Mouse (Mus musculus) CD4-positive naive resting alpha-beta T cell, adult 76 days (primary cell): Measurements from ENCODE around the gene Mks1. TPM values are rescaled to one million over a fixed set of nuclear protein-coding genes. Genes with fewer than 3 reads are reported as not detected.

ENCODE experiments used
- total RNA-seq: library from RNA; stranded (reverse); gene quantifications from one replicate; pipeline ENCODE4 v1.2.4, GENCODE M21; 2023

The Mks1 gene
- total RNA-seq = 9.6 TPM

GRCm38 (mm10) chr11:87852690-87853596, at the start of gene Mks1:
TSS of gene Mks1 (plus strand) at chr11:87853215.

DNA sequence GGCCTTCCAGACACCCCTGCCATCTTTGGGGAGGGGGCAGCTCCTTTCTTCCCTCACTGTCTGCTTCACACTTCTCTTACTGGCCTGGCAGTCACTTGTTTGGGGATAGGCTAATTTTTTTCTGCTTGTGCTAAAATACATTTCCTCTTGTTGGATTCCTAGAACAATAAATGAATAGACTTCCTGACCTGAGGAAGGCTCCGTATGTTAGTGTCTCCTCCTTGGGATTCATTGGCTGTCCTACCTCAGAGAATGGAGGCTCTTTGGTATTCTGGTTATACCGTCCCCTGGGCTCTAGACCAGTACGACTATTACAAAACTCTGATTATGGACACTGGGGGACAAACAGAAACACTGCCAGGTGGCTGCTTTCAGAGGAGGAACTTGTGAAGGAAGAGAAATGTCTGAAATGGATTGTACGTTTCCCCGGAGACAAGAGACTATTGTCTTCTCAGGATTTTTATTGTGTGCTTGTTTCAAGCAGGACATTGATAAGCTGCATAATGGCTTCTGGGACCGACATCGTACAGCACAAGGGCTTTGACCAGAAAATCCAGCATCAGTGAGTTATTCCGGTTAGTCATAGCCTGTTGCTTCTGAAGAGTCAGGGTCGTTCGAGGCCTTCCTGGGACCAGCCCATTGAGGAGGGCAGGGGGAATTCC, 24.6 kb upstream of the Mks1 start, which contains the start of gene Lpo:
Gene Lpo (minus strand): TSS at position 51 of the 662 bp plus-strand sequence.

GRCm38 (mm10) chr11:87875436-87875835, 22.4 kb downstream of the Mks1 start, which contains the start of gene Epx:
TSS of gene Epx (minus strand) at chr11:87875536.

GRCm38 (mm10) chr11:87892168-87892567, 39.2 kb downstream of the Mks1 start, which contains the start of gene Olfr462:
TSS of gene Olfr462 (minus strand) at chr11:87892268.

DNA sequence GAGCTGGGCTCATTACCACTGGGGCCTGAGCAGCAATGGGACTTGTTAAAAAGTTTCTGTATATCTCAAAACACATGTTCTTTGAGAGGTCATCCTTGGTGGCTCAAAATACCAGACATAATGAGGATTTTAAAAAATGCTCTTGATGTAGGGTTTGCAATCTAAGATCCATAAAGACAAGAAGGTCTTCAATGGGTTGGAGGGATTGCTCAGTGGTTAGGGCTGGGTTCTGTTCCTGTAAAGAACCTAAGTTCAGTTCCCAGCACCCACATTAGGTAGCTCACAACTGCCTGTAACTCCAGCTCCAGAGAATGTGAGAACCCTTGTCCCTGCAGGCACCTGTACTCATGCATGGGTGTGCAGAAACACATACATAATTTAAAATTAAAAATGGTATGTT, 44.3 kb downstream of the Mks1 start, which contains the start of gene Olfr463:
Gene Olfr463 (minus strand): TSS at position 101 of the 400 bp plus-strand sequence.

Other genes starting within 250 kb of the Mks1 start
- 0.29 TPM for gene Hsf5, start 236.1 kb upstream of the Mks1 start, total RNA-seq
- gene Rnf43, start 190.5 kb upstream of the Mks1 start, total RNA-seq = 5.2 TPM
- gene Supt4a, start 115.7 kb upstream of the Mks1 start, total RNA-seq = 155 TPM
- 3.8 TPM for gene Tspoap1, start 92.7 kb upstream of the Mks1 start, total RNA-seq
- 0.67 TPM for gene Mpo, start 59.6 kb upstream of the Mks1 start, total RNA-seq
- not detected for gene Lpo, start 24.9 kb upstream of the Mks1 start, total RNA-seq
- not detected for gene Epx, start 22.3 kb downstream of the Mks1 start, total RNA-seq
- not detected for gene Olfr462, start 39.1 kb downstream of the Mks1 start, total RNA-seq
- gene Olfr463, start 44.2 kb downstream of the Mks1 start, total RNA-seq = not detected
- not detected for gene Olfr464, start 67.8 kb downstream of the Mks1 start, total RNA-seq
- 22.2 TPM for gene Dynll2, start 134.3 kb downstream of the Mks1 start, total RNA-seq
- gene Srsf1, start 194.2 kb downstream of the Mks1 start, total RNA-seq = 333 TPM
- gene Vezf1, start 215.1 kb downstream of the Mks1 start, total RNA-seq = 54.0 TPM
- 6.5 TPM for gene Cuedc1, start 244.8 kb downstream of the Mks1 start, total RNA-seq